Mouse (Mus musculus): Measurements from ENCODE around the gene Mertk. TPM values are rescaled to one million over a fixed set of nuclear protein-coding genes. Genes with fewer than 3 reads are reported as not detected.
"Not testable (repeated sequence)": the region's sequence is repeated elsewhere in the genome, so short reads cannot be mapped to it uniquely, and the experiment has no call there.

Gene Mertk
- 16.8 and 18.3 TPM in 2 replicates for polyA plus RNA-seq (2012; rRNA removed)

GRCm38 (mm10) chr2:128698693-128699181 lies at the start of gene Mertk:
TSS of gene Mertk (plus strand) at chr2:128698956.
- peak; percentile 45 to 63 for DNase-seq (ENCODE audit: extremely low spot score in 1 of 2, low spot score in 1 of 2)

- no peak for DNase-seq (ENCODE audit: extremely low spot score in 1 of 2, low spot score in 1 of 2)
These were observed 18.1 kb upstream of the Mertk start for GRCm38 (mm10) chr2:128680661-128681060.

- DNase-seq (ENCODE audit: extremely low spot score in 1 of 2, low spot score in 1 of 2): peak; percentile 78 to 92
These were observed 11.7 kb upstream of the Mertk start, which contains the start of gene Anapc1 for GRCm38 (mm10) chr2:128686921-128687557. TSS of gene Anapc1 (minus strand) at chr2:128687391.

- DNase-seq (ENCODE audit: extremely low spot score in 1 of 2, low spot score in 1 of 2): no peak
These were observed 11.1 kb upstream of the Mertk start for GRCm38 (mm10) chr2:128687558-128688120.

- no peak for DNase-seq (ENCODE audit: extremely low spot score in 1 of 2, low spot score in 1 of 2)
These were observed 6.4 kb upstream of the Mertk start for GRCm38 (mm10) chr2:128692336-128692735.

GRCm38 (mm10) chr2:128692771-128693170 lies 6.0 kb upstream of the Mertk start:
- no peak for DNase-seq (ENCODE audit: extremely low spot score in 1 of 2, low spot score in 1 of 2)

- no peak for DNase-seq (ENCODE audit: extremely low spot score in 1 of 2, low spot score in 1 of 2)
These were observed 5.5 kb upstream of the Mertk start for GRCm38 (mm10) chr2:128693236-128693635.

- not testable (repeated sequence) for DNase-seq (ENCODE audit: extremely low spot score in 1 of 2, low spot score in 1 of 2)
These were observed 4.9 kb upstream of the Mertk start for GRCm38 (mm10) chr2:128693828-128694227.

GRCm38 (mm10) chr2:128694548-128694947 lies 4.2 kb upstream of the Mertk start:
- DNase-seq (ENCODE audit: extremely low spot score in 1 of 2, low spot score in 1 of 2): no peak

- DNase-seq (ENCODE audit: extremely low spot score in 1 of 2, low spot score in 1 of 2): no peak
These were observed 2.3 kb upstream of the Mertk start for GRCm38 (mm10) chr2:128696426-128696825.

- no peak for DNase-seq (ENCODE audit: extremely low spot score in 1 of 2, low spot score in 1 of 2)
These were observed 1.7 kb upstream of the Mertk start for GRCm38 (mm10) chr2:128697047-128697446.

- no peak for DNase-seq (ENCODE audit: extremely low spot score in 1 of 2, low spot score in 1 of 2)
These were observed 1.2 kb upstream of the Mertk start for GRCm38 (mm10) chr2:128697566-128697965.

GRCm38 (mm10) chr2:128698140-128698692 lies 540 bp upstream of the Mertk start:
- DNase-seq (ENCODE audit: extremely low spot score in 1 of 2, low spot score in 1 of 2): peak; percentile 27 to 82

GRCm38 (mm10) chr2:128699201-128699885 lies 587 bp downstream of the Mertk start:
- DNase-seq (ENCODE audit: extremely low spot score in 1 of 2, low spot score in 1 of 2): no peak

GRCm38 (mm10) chr2:128704474-128704873 lies 5.7 kb downstream of the Mertk start:
- DNase-seq (ENCODE audit: extremely low spot score in 1 of 2, low spot score in 1 of 2): peak in 1 of 2 experiments; percentile 22

GRCm38 (mm10) chr2:128709264-128709663 lies 10.5 kb downstream of the Mertk start:
- DNase-seq (ENCODE audit: extremely low spot score in 1 of 2, low spot score in 1 of 2): peak; percentile 14 to 35

GRCm38 (mm10) chr2:128710609-128711008 lies 11.9 kb downstream of the Mertk start:
- DNase-seq (ENCODE audit: extremely low spot score in 1 of 2, low spot score in 1 of 2): no peak

- DNase-seq (ENCODE audit: extremely low spot score in 1 of 2, low spot score in 1 of 2): no peak
These were observed 14.2 kb downstream of the Mertk start for GRCm38 (mm10) chr2:128712940-128713339.

GRCm38 (mm10) chr2:128713548-128714003 lies 14.8 kb downstream of the Mertk start:
- peak in 1 of 2 experiments; percentile 11 for DNase-seq (ENCODE audit: extremely low spot score in 1 of 2, low spot score in 1 of 2)

GRCm38 (mm10) chr2:128714724-128715241 lies 16.0 kb downstream of the Mertk start:
- no peak for DNase-seq (ENCODE audit: extremely low spot score in 1 of 2, low spot score in 1 of 2)

- no peak for DNase-seq (ENCODE audit: extremely low spot score in 1 of 2, low spot score in 1 of 2)
These were observed 17.2 kb downstream of the Mertk start for GRCm38 (mm10) chr2:128715979-128716378.

All from frontal cortex, adult 2 months (tissue).